Mouse (Mus musculus) MEL (cell line): Measurements from ENCODE around the gene Cep162.

Source experiments
- CHD1 ChIP-seq: IDR thresholded peaks from 2 replicates; pipeline ENCODE4 v1.6.1; 2012; ENCODE audit warnings: low read depth, mild to moderate bottlenecking, inconsistent platforms, low read length, improper control_type of control experiment
- CTCF ChIP-seq, 3 experiments: IDR thresholded peaks in 2 of 3; conservative IDR thresholded peaks in 1 of 3; 2 replicates each; pipeline ENCODE4 v1.5.1; 2011 to 2012; ENCODE audit warnings: low read length in 3 of 3, low read depth in 2 of 3, mild to moderate bottlenecking in 2 of 3, improper control_type of control experiment in 1 of 3, inconsistent platforms in 1 of 3, mixed read lengths in 1 of 3, moderate library complexity in 1 of 3; ENCODE audit not compliant: control insufficient read depth in 1 of 3, insufficient read depth in 1 of 3, poor library complexity in 1 of 3, severe bottlenecking in 1 of 3
- E2F4 ChIP-seq: IDR thresholded peaks from 2 replicates; pipeline ENCODE4 v1.6.1; 2011; ENCODE audit warnings: low read depth, low read length, improper control_type of control experiment, borderline replicate concordance
- EP300 ChIP-seq, 2 experiments: IDR thresholded peaks; 2 replicates each; pipeline ENCODE4 v1.6.1; 2011; ENCODE audit warnings: improper control_type of control experiment in 2 of 2, low read length in 2 of 2, low read depth in 1 of 2, mild to moderate bottlenecking in 1 of 2
- JUND ChIP-seq: IDR thresholded peaks from 2 replicates; pipeline ENCODE4 v1.6.1; 2011; ENCODE audit warnings: low read depth, mild to moderate bottlenecking, improper control_type of control experiment, low read length
- MYB ChIP-seq: IDR thresholded peaks from 2 replicates; pipeline ENCODE4 v1.6.1; 2011; ENCODE audit warnings: mild to moderate bottlenecking, low read depth, low read length, improper control_type of control experiment
- POLR2A ChIP-seq, 2 experiments: IDR thresholded peaks; 2 replicates each; pipeline ENCODE4 v1.6.1; 2011 to 2012; ENCODE audit warnings: low read length in 2 of 2, mild to moderate bottlenecking in 2 of 2, control low read depth in 1 of 2, improper control_type of control experiment in 1 of 2, low read depth in 1 of 2, moderate library complexity in 1 of 2; ENCODE audit not compliant: control insufficient read depth in 1 of 2, insufficient read depth in 1 of 2, poor library complexity in 1 of 2
- POLR2AphosphoS2 ChIP-seq: IDR thresholded peaks from 2 replicates; pipeline ENCODE4 v1.6.1; 2011; ENCODE audit warnings: low read length, improper control_type of control experiment
- TAL1 ChIP-seq: IDR thresholded peaks from 2 replicates; pipeline ENCODE4 v1.6.1; 2012; ENCODE audit warnings: mild to moderate bottlenecking, inconsistent platforms, low read length, moderate library complexity, mixed read lengths
- ZNF384 ChIP-seq: IDR thresholded peaks from 2 replicates; pipeline ENCODE4 v1.6.1; 2012; ENCODE audit warnings: low read depth, mild to moderate bottlenecking, inconsistent platforms, low read length, improper control_type of control experiment

DNA sequence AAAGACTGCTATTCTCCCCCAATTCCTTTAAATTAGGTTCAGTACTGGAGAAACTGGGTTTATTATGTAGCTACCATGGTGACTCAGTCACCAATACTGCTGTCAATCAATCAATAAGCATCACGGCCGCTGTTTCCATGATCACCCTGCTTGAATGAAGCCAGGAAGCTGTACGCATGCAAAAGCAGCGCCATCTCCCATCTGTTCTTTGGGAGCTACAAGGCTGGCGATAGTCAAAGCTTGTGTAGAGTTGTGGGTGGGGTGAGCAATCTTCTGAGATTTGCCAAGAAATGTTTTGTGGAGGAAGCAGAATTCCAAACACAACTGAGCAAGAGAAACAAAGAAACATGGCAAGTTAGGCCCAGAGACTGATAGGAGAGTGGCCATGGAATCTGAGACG is 52.9 kb downstream of the Cep162 start:
- TF ChIP-seq POLR2A (IDR thresholded peaks at IDR 0.05; ENCODE audit: control insufficient read depth in 1 of 2, insufficient read depth in 1 of 2, low read depth in 1 of 2, low read length in 2 of 2, poor library complexity in 1 of 2) (no peak), JUND (no peak), CHD1 (no peak), TAL1 (no peak), CTCF (IDR thresholded peaks at IDR 0.05 in 2 of 3, conservative IDR thresholded peaks at IDR 0.05 in 1 of 3; ENCODE audit: control insufficient read depth in 1 of 3, insufficient read depth in 1 of 3, low read depth in 2 of 3, low read length in 3 of 3, poor library complexity in 1 of 3, severe bottlenecking in 1 of 3) (no peak), POLR2AphosphoS2 (no peak), EP300 (IDR thresholded peaks at IDR 0.05; ENCODE audit: low read depth in 1 of 2, low read length in 2 of 2) (no peak), ZNF384 (no peak), MYB (no peak), E2F4 (no peak)
